ENCODE assay signal across 12 mouse cellular contexts in genomic region chr1:62821509-62822398, GRCm38 (mm10).
DNase-seq lines count a peak whose midpoint lies in the region; ATAC-seq lines count a peak whose summit lies in the region.
"Had no signal": no experiment of that assay in that cellular context is flagged by ENCODE, and none has a peak within 500 bp of the region (broad histone marks: within the 10 kb centered on the region; RNA-seq: fewer than 3 reads in every experiment).

No protein-coding gene starts in this region.

- intact Hi-C loops in left cerebral cortex, postnatal 4 days (cut with DNase I) = no loop called here

- DNase-seq in kidney, adult 9 months = peak; percentile 47
- DNase-seq in kidney, adult 11 months = no peak
- peak; percentile 61 for DNase-seq in embryo, embryonic 10.5 days (ENCODE audit: low spot score)
- DNase-seq in heart, postnatal 4 days = peak; percentile 19
- DNase-seq in retina, embryonic 14.5 days (ENCODE audit: low spot score) = peak; percentile 56
- DNase-seq in left cerebral cortex, postnatal 4 days = no peak
- DNase-seq: gastrocnemius, postnatal 36 days; liver, postnatal 0 days had no signal

- H3K4me2 ChIP-seq in midbrain, embryonic 13.5 days (replicated peaks) = no peak overlapping the region
- H3K4me2 ChIP-seq: embryonic facial prominence, embryonic 12.5 days had no signal

- no peaks in the 10 kb centered on the region for H3K4me1 ChIP-seq in midbrain, embryonic 13.5 days (replicated peaks)
- H3K4me1 ChIP-seq: embryonic facial prominence, embryonic 12.5 days had no signal

- WGBS in midbrain, embryonic 13.5 days = 60% methylated on average over 10 of the region's 10 CpGs

- H3K4me3 ChIP-seq in midbrain, embryonic 13.5 days (replicated peaks) = no peak overlapping the region
- H3K4me3 ChIP-seq: embryonic facial prominence, embryonic 12.5 days had no signal

- no peak overlapping the region for H3K9ac ChIP-seq in midbrain, embryonic 13.5 days (replicated peaks)
- H3K9ac ChIP-seq: embryonic facial prominence, embryonic 12.5 days; liver, postnatal 0 days had no signal

- H3K27ac ChIP-seq in midbrain, embryonic 13.5 days = no peak overlapping the region
- H3K27ac ChIP-seq: embryonic facial prominence, embryonic 12.5 days had no signal

- H3K27me3 ChIP-seq in midbrain, embryonic 13.5 days = no peaks in the 10 kb centered on the region
- H3K27me3 ChIP-seq: embryonic facial prominence, embryonic 12.5 days had no signal

- no peaks in the 10 kb centered on the region for H3K9me3 ChIP-seq in midbrain, embryonic 13.5 days
- H3K9me3 ChIP-seq: embryonic facial prominence, embryonic 12.5 days had no signal

- ATAC-seq in midbrain, embryonic 13.5 days = no peak
- ATAC-seq: activated CD4-positive, CD25-positive, alpha-beta regulatory T cell, adult 4 months; forebrain, embryonic 14.5 days; liver, postnatal 0 days had no signal

- H3K36me3 ChIP-seq in midbrain, embryonic 13.5 days = no peaks in the 10 kb centered on the region

Comparison
In these comparisons a context has a peak if more than half of its experiments do, and no peak if none do; other contexts are left out.
1. DNase-seq: peak in kidney, adult 9 months (single experiment), embryo, embryonic 10.5 days (single experiment), heart, postnatal 4 days (single experiment) and retina, embryonic 14.5 days (single experiment); none in kidney, adult 11 months (single experiment) and left cerebral cortex, postnatal 4 days (single experiment).